Mouse (Mus musculus): ENCODE results near the gene Rnf34. TPM values are rescaled to one million over a fixed set of nuclear protein-coding genes. Genes with fewer than 3 reads are reported as not detected.
A peak's percentile ranks its signal among the peaks of the same experiment; 100 is the strongest.

The Rnf34 gene
- total and polyA plus RNA-seq, 2 experiments from 2014 or later, result 36.1 to 41.5 TPM

- H3K27ac ChIP-seq (ENCODE audit: low read depth, low read length), result peak overlapping the region; percentile 89
- WGBS, result under 1% methylated on average over 38 of the region's 38 CpGs
- peak; percentile 25 for DNase-seq (ENCODE audit: low spot score)
- H3K4me3 ChIP-seq (ENCODE audit: low read depth, low read length), result peak overlapping the region; percentile 69
- no peaks in the 10 kb centered on the region for H3K27me3 ChIP-seq (ENCODE audit: insufficient read depth, low read length)
- ATAC-seq (ENCODE audit: low FRiP score), result peak; percentile 85
- peaks cover 7% of the 10 kb centered on the region for H3K4me1 ChIP-seq (ENCODE audit: insufficient read depth, low read length)
- peak; percentile 56 for TF ChIP-seq CTCF (IDR thresholded peaks at IDR 0.05)
- peak overlapping the region; percentile 84 for H3K9ac ChIP-seq (replicated peaks; ENCODE audit: low read length, poor library complexity, severe bottlenecking)
- H3K9me3 ChIP-seq (ENCODE audit: low read length), result no peaks in the 10 kb centered on the region
- peak overlapping the region; percentile 96 for H3K4me2 ChIP-seq (ENCODE audit: low read depth, low read length, poor library complexity, severe bottlenecking)
- no peaks in the 10 kb centered on the region for H3K36me3 ChIP-seq (ENCODE audit: insufficient read depth, low read length)
These were observed 613 bp downstream of the Rnf34 start for GRCm38 (mm10) chr5:122850319-122851002.

- no peak overlapping the region for H3K9ac ChIP-seq (replicated peaks; ENCODE audit: low read length, poor library complexity, severe bottlenecking)
- no peak for DNase-seq (ENCODE audit: low spot score)
- no peak for TF ChIP-seq CTCF (IDR thresholded peaks at IDR 0.05)
- H3K27ac ChIP-seq (ENCODE audit: low read depth, low read length), result no peak overlapping the region
- no peak overlapping the region for H3K4me3 ChIP-seq (ENCODE audit: low read depth, low read length)
- no peaks in the 10 kb centered on the region for H3K27me3 ChIP-seq (ENCODE audit: insufficient read depth, low read length)
- H3K4me2 ChIP-seq (ENCODE audit: low read depth, low read length, poor library complexity, severe bottlenecking), result no peak overlapping the region
- no peak for ATAC-seq (ENCODE audit: low FRiP score)
- no peaks in the 10 kb centered on the region for H3K9me3 ChIP-seq (ENCODE audit: low read length)
- WGBS, result 93% methylated on average over 2 of the region's 2 CpGs
- H3K4me1 ChIP-seq (ENCODE audit: insufficient read depth, low read length), result peaks cover 7% of the 10 kb centered on the region
- H3K36me3 ChIP-seq (ENCODE audit: insufficient read depth, low read length), result no peaks in the 10 kb centered on the region
These were observed 2.8 kb downstream of the Rnf34 start for GRCm38 (mm10) chr5:122852611-122853010.

DNA sequence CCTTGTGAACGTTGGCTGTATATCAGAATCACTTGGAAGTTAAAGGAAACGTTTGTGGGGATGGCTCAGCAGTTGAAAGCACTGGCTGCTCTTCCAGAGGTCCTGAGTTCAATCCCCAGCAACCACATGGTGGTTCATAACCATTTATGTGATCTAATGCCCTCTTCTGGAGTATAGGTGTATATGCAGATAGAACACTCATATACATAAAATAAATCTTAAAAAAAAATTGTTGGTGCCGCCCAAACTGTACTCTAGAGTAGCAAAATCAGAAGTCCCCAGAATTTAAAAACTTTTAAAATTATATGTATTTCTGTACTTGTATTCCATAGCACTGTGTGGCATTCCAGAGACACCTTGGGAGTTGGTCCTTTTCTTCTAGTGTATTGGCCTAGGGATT, 6.0 kb downstream of the Rnf34 start:
- Histone ChIP-seq H3K9me3 (ENCODE audit: low read length) (no peaks in the 10 kb centered on the region), H3K4me1 (ENCODE audit: insufficient read depth, low read length) (peaks cover 6% of the 10 kb centered on the region), H3K27ac (ENCODE audit: low read depth, low read length) (no peak overlapping the region), H3K4me3 (ENCODE audit: low read depth, low read length) (no peak overlapping the region), H3K4me2 (ENCODE audit: low read depth, low read length, poor library complexity, severe bottlenecking) (no peak overlapping the region), H3K27me3 (ENCODE audit: insufficient read depth, low read length) (no peaks in the 10 kb centered on the region), H3K36me3 (ENCODE audit: insufficient read depth, low read length) (no peaks in the 10 kb centered on the region), H3K9ac (replicated peaks; ENCODE audit: low read length, poor library complexity, severe bottlenecking) (no peak overlapping the region)
- no peak for ATAC-seq (ENCODE audit: low FRiP score)
- DNase-seq (ENCODE audit: low spot score), result no peak
- WGBS, result 80% methylated on average over 3 of the region's 3 CpGs
- no peak for TF ChIP-seq CTCF (IDR thresholded peaks at IDR 0.05)

- 100% methylated on average over 2 of the region's 2 CpGs for WGBS
- H3K9me3 ChIP-seq (ENCODE audit: low read length), result no peaks in the 10 kb centered on the region
- H3K27me3 ChIP-seq (ENCODE audit: insufficient read depth, low read length), result no peaks in the 10 kb centered on the region
- no peak overlapping the region for H3K9ac ChIP-seq (replicated peaks; ENCODE audit: low read length, poor library complexity, severe bottlenecking)
- DNase-seq (ENCODE audit: low spot score) (no peak), ATAC-seq (ENCODE audit: low FRiP score) (no peak)
- peaks cover 33% of the 10 kb centered on the region for H3K36me3 ChIP-seq (ENCODE audit: insufficient read depth, low read length)
- H3K4me3 ChIP-seq (ENCODE audit: low read depth, low read length), result no peak overlapping the region
- no peak overlapping the region for H3K27ac ChIP-seq (ENCODE audit: low read depth, low read length)
- H3K4me2 ChIP-seq (ENCODE audit: low read depth, low read length, poor library complexity, severe bottlenecking), result no peak overlapping the region
- H3K4me1 ChIP-seq (ENCODE audit: insufficient read depth, low read length), result no peaks in the 10 kb centered on the region
- TF ChIP-seq CTCF (IDR thresholded peaks at IDR 0.05), result no peak
These were observed 13.2 kb downstream of the Rnf34 start for GRCm38 (mm10) chr5:122863053-122863452.

DNA sequence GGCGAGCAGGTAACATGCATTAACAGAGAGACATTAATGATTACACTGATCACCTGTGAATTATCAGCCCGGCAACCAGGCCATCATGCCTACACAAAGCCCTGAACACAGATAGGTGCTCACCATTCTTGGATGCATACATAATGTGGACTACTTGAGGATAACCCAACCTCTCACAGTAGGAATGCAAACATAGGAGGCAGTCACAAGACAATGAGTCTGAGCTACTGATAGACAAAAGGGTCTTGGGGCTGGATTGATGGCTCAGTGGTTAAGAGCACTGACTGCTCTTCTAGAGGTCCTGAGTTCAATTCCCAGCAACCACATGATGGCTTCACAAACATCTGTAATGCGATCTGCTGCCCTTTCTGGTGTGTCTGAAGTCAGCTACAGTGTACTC, 22.8 kb downstream of the Rnf34 start:
- TF ChIP-seq CTCF (IDR thresholded peaks at IDR 0.05), result no peak
- Histone ChIP-seq H3K4me1 (ENCODE audit: insufficient read depth, low read length) (no peaks in the 10 kb centered on the region), H3K36me3 (ENCODE audit: insufficient read depth, low read length) (peaks cover 41% of the 10 kb centered on the region; the same call in 1 of the 2 replicates), H3K4me3 (ENCODE audit: low read depth, low read length) (no peak overlapping the region), H3K9me3 (ENCODE audit: low read length) (no peaks in the 10 kb centered on the region), H3K4me2 (ENCODE audit: low read depth, low read length, poor library complexity, severe bottlenecking) (no peak overlapping the region), H3K27ac (ENCODE audit: low read depth, low read length) (no peak overlapping the region), H3K27me3 (ENCODE audit: insufficient read depth, low read length) (no peaks in the 10 kb centered on the region), H3K9ac (replicated peaks; ENCODE audit: low read length, poor library complexity, severe bottlenecking) (no peak overlapping the region)
- DNase-seq (ENCODE audit: low spot score) (no peak), ATAC-seq (ENCODE audit: low FRiP score) (no peak)
- 92% methylated on average over 3 of the region's 3 CpGs for WGBS

GRCm38 (mm10) chr5:122873573-122873972, 23.7 kb downstream of the Rnf34 start:
- H3K36me3 ChIP-seq (ENCODE audit: insufficient read depth, low read length), result peaks cover 40% of the 10 kb centered on the region

More at GRCm38 (mm10) chr5:122873573-122873972, 23.7 kb downstream of the Rnf34 start:
- 74% methylated on average over 2 of the region's 2 CpGs for WGBS
- ATAC-seq (ENCODE audit: low FRiP score) (no peak), DNase-seq (ENCODE audit: low spot score) (no peak)
- H3K9ac ChIP-seq (replicated peaks; ENCODE audit: low read length, poor library complexity, severe bottlenecking), result no peak overlapping the region
- no peaks in the 10 kb centered on the region for H3K27me3 ChIP-seq (ENCODE audit: insufficient read depth, low read length)
- H3K4me1 ChIP-seq (ENCODE audit: insufficient read depth, low read length), result no peaks in the 10 kb centered on the region
- H3K9me3 ChIP-seq (ENCODE audit: low read length), result no peaks in the 10 kb centered on the region
- no peak overlapping the region for H3K4me2 ChIP-seq (ENCODE audit: low read depth, low read length, poor library complexity, severe bottlenecking)
- no peak overlapping the region for H3K4me3 ChIP-seq (ENCODE audit: low read depth, low read length)
- no peak overlapping the region for H3K27ac ChIP-seq (ENCODE audit: low read depth, low read length)
- no peak for TF ChIP-seq CTCF (IDR thresholded peaks at IDR 0.05)

All from midbrain, postnatal 0 days (tissue).